Mouse (Mus musculus) liver, postnatal 0 days (tissue): ENCODE measurements at regions not wholly inside any gene's neighbourhood (a gene's known extent, or its start where the extent isn't known, plus 50 kb on each side); places are given as distances from the start of the nearest gene placed in this dataset.

Experiments used
- CTCF ChIP-seq: sonication (generic); IDR thresholded peaks from 2 replicates; pipeline ENCODE4 v1.5.1; 2016; ENCODE audit warnings: antibody characterized with exemption, low read depth
- EP300 ChIP-seq: IDR thresholded peaks from 2 replicates; pipeline ENCODE4 v1.6.1; 2016; ENCODE audit warnings: antibody characterized with exemption, low read depth, mild to moderate bottlenecking

DNA sequence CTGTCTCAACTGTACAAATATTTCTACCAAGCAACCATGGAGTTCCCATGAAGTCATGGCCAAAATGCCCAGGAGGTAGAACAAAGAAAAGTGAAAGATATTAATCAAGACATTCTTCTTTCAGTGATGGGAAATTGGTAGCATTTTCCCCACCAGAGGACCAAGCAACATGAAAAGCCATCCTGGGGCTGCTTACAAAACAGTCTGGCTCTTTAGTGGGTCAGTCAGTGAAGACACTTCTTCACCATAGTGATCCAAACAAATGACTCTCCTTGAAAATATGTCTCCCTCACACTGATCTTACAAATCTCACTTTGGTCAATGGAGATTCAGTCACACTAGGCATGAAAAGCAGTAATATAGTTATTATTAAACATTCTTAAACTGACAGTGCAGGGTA is 299.8 kb upstream of the Gm9747 start:
- TF ChIP-seq CTCF, result no peak
- no peak for TF ChIP-seq EP300
